Mouse (Mus musculus) brain, adult 2 months (tissue): ENCODE measurements at regions not wholly inside any gene's neighbourhood (a gene's known extent, or its start where the extent isn't known, plus 50 kb on each side); places are given as distances from the start of the nearest gene placed in this dataset.

Source experiments
- DNase-seq: peaks from one replicate; pipeline ENCODE4 v3.0.0; 2011; ENCODE audit warnings: low read depth, low spot score

DNA sequence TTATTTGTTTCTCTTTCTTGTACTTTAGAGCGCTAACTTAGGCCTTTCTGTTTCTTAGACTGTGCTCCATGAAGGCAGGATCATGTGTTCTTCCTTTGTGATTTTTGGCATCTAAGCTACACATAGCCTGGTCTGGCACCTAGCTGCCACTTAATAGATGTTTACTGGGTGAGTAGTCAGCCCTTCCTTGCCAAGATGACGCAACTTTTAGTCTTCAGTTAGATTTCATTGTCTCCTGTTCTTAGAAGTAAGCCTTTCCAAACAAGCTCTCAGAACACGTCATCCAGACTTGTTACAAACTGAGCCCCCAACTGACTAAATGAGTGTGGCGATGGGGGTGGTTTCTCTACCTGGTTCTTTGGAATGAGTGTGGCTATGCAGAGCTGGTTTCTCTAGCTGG lies 85.4 kb upstream of the Rapgef5 start:
- no peak for DNase-seq

DNA sequence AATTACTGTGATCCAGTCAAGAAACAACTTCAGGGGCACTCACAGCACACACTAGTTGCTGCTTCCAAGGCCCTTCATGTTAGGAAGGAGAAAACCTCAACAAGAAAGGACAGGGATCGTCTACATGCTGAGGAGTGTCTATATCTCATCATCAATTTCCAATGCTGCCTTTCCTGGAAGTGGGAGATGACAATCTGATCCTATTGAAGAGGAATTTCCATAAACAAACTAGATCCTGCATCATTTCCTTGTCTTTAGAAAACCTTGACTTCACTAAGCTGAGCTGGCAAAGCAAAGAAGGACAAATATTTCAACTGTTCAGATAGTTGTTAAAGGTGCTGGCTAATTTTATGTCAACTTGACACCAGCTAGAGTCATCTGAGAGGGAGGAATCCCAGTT lies 83.5 kb upstream of the Rapgef5 start:
- DNase-seq = no peak

DNA sequence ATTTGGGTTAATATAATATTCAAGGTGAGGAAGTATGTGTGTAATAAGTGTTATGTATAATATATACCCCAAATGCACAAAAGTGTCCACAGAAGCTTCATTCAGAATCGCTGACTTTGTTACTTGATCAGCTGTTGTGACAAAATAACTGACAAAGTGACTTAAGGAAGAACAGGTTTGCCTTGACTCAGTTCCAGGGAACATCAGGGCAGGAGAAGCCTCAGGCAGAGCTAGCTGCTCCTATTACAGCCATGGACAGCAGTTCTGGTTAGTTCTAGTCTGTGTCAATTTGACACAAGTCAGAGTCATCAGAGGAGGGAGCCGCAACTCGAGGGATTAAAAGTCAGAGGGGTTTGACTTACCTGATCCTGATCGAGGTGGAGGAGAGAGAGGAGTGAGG lies 79.3 kb upstream of the Rapgef5 start:
- no peak for DNase-seq

DNA sequence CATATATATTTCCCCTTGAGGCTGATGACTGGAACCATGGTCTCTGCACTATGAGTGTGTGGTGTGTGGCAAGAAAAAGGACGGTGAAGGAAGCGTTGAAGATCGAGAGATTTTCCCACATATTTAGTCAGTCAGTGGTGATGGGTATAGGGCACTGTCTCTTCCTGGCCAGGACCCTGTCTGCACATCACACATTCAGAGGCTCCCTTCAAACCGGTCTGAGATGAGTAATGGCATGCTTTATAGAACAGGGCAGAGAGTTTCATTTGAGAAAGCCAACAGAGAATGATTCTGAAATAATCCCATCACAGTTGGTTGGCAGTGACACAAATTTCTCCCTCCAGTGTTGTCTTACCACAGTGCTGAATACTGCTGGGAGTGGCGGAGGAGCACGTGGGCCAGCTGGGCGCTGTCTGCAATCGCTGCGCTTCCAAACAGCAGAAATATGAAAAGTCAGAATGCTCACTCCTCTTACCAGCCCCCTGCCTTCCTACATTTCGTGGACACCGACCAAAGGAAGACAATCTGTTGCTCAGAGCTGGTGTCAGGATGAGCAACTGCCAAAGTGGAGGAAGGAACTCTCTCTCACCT lies 77.2 kb upstream of the Rapgef5 start:
- DNase-seq = peak; percentile 74

DNA sequence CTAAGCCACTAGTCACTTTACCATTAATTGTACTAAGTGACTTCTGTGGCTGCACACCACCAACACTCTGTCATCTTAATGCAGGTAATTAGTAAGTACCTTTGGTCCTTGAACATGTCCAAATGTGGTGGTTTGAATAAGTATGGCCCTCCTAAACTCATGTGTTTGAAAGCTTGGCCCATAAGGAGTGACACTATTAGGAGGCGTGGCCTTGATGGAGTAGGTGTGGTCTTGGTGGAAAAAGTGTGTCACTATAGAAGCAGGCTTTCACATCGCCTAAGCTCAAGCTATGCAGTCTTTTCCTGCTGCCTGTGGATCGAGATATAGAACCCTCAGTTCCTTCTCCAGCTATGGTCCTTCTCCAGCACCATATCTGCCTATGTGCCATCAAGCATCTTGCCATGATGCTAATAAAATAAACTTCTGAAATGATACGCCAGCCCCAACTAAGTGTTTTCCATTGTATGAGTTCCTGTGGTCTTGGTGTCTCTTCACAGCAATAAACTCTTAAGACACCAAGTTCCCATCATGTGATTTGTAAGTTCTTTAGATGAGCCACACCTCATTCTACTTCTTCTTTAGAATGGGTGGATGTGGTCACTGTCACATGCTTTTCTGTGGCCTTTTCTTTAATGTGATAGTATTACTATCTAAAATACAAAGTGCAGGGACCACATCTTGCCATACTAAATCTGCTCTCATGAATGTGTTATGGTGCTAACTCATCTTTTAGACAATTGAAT lies 71.9 kb upstream of the Rapgef5 start:
- DNase-seq = no peak

DNA sequence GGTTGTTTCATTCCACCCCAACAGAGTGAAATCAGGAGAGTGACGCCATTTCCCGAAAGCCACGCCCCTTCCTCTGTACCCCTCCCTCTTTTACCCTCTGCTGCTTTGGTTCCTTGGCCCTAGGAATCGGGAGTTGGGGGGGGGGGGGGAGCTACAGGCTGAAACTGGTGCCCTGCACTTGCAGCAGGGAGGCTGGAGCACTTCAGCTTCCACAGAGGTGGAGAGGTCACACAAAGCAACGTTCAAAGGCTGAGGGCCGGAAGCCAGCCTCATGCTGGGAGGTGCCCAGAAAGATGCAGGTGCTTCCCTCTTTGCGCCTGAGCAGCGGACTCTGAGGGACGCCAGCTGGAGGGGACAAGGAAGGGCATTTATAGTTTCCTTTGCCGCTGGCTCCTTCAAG lies 69.1 kb upstream of the Rapgef5 start:
- no peak for DNase-seq

DNA sequence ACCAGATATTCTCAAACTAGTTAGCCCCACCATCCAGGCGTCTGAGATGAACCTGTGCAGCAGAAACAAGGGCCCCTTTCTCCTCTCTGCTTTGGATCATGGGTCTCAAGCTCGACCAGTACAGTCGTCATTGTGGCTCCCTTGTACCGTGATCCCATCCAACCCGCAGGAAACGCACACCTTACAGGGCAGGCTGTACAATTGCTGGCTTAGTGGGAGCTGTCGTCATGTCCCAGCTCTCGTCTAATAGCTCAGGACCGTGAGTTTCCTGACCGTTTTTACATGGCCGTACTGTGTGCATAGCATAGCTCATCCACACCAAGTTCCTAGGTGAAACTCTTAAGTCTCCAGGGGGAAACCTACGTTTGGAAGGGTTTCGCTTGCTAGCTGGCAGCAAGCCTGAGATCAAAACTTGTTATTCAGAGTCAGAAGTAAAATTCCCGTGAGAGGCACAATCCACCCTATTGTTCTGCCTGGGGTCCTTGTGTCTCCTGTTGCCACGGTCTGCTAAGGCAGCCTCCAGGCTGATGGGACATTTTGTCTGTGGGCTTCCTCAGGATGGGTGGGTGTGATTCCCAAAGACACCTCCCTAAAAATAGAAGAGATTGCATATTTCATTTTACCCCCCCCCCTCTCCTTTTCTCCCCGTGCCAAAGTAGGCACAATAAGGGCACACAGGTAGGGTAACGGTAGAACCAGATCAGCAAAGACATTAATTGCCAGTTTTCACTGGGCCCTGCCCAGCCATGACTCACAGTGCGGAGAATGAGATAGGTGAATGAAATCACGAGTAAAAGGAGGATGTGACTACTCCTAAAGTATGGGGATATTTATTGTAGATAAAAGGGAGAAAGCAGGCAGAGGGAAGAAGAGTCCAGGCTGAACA lies 68.2 kb upstream of the Rapgef5 start:
- no peak for DNase-seq

DNA sequence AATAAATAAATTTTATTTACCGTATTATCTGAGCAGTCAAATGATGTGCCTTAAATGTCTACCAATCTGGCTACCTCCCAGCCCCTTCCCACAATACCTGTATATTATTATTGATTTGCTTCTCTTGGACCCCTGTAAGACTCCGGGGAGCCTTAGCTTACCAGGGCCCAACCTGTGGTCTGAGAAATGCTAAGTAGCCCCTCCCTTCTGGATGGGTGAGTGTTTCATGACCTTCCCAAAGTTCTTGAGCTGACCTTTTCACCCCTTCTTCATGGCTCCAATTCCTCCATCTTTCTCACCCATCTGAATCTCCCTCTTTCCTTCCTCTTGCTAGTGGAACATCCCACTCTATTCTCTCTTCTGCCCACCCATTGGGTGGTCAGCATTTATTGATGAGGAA lies 67.2 kb upstream of the Rapgef5 start:
- DNase-seq = no peak

DNA sequence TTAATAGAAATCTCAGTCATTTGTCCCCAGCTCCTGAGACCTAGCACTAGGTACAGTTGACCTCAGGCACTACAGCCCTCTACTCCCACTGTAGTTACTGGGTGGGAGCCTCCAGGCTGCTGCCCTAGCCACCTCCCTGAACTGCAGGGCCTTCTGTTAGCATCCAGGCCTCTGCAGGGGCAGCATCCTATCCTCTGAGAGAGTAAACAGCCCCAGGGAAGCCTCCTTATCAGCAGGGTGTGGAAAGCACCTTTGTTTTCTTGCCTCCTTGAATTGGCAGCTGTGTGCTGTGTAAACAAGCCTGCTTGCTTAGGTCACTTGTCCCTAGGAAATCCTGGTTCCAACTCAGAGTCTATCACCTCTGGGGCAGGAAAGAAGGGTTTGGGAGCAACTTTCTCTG lies 66.2 kb upstream of the Rapgef5 start:
- DNase-seq = no peak

DNA sequence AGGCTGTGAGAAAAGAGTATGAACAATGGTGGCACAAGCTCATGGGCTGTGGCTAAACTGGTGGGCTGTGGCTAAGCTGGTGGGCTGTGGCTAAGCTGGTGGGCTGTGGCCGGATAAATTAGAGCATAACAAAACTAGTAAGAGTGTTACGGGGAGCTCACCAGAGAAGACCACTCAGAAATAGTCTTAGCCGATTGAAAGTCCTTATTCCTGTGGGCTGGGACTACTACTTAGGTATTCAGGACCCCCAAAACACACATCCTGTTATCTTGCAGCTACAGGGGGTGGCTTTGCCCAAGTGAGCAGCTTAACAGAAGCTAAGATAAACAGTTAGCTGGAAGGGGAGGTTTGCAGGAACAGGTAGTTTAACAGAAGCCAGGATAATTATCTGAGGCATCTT lies 65.4 kb upstream of the Rapgef5 start:
- DNase-seq = no peak

DNA sequence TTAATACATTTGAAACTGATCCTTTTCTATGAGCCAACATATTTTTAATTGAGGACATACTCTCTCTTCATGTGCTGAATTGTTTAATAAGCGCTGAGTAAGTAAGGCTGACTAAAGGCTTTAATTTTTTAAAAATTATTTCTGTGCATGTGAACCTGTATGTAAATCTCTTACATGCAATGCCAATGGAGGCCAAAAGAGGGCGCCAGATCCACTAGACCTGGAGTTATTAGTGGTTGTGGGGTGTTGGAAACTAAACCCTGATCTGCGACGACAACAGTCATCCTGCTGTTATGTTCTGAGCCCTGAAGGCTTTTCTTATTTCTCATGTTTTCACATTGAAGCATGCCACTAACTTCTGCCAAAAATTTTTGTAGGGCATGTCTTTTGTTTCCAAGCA lies 64.8 kb upstream of the Rapgef5 start:
- no peak for DNase-seq

DNA sequence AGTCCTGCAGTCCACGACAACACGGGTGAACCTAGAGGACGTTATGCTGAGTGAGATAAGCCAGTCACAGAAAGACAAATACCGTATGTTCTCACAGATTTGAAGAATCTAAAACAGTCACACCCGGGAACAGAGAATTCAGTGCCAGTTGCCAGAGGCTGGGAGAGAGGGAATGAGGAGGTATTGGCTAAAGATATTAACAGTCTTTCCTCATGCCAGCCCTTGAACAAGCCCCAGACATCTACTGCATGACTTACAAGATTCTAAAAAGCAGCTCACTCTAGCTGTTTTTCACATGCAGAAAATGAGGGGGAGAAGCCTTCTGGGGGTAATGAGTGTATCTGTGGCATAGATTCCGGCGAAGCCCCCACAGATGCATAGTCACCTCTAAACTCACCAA lies 60.5 kb upstream of the Rapgef5 start:
- peak; percentile 37 for DNase-seq

DNA sequence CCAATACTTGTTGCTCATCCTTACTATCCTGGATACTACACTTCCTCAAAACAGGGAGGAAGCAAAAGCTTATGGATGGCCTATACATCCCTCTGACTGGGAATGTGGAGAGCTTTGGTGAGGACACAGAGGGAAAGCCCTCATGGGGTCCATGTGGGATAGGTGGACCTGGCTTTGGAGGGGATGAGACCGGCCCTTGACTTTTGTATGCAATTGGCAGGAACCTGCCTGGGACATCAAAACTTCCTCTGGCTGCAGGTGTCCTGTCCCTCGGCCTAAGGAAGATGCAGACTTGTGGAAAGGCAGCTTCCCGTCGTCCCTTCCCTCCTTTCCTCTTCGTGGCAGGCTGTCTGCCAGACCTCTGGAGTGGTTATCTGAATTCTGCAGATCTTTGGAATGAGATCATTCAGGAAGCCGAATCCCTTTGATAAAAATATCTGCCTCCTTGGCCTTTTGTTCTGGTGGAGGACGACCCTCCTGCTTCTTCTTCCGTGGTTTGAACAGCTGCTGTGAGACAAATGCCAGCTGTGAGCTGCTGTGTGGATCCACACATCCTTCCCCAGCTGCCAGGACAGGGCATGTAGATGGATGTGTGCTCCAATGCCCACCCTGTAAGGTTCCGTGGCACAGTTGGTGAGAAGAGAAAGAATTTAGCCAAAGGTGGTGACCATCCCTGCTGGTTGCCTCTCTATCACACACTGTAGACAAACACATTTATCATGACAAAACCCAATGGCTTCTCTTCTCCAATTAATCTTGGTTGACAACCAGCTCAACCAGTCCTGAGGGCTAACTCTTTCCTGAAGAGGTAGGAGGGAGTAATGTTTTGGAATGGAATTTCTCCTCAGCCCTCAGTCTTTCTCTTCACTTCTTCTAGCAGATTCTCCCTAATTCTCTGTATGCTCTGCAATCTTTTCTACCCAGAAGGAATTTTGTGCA lies 57.9 kb upstream of the Rapgef5 start:
- no peak for DNase-seq

DNA sequence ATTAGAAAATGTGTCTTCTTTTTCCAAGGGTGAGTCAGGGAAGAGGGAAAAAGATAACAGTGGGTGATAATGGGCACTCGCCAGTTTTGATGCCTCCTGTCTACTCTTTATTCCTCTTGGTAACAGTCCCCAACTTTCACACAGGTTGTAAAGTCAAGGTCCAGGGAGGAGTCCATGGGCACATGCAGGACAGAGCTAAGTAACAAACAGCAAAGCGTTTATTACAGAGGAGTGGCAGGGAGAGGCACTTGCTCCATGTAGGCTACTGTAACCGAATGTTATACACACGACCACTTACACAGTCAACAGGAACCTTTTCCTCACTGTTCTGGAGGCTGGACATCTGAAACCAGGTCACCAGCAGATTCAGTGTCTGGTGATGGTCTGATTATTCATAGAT lies 56.7 kb upstream of the Rapgef5 start:
- no peak for DNase-seq

DNA sequence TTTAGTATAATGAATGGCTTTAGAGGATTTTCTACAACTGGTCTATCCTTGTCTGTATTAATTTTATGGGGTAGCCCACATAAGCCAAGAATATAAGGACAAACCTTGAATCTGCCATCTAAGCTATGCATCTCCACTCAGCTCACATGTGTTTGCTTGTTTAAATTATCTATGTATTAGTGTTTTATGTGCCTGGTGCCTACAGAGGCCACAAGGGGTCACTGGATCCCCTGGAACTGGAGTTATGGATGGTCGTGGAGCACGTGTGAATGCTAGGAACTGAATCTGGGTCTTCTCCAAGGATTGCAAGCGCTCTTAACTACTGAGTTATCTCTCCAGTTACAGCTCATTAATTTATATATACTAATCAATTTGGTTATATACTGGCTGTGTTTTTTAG lies 51.1 kb upstream of the Rapgef5 start:
- DNase-seq = no peak

DNA sequence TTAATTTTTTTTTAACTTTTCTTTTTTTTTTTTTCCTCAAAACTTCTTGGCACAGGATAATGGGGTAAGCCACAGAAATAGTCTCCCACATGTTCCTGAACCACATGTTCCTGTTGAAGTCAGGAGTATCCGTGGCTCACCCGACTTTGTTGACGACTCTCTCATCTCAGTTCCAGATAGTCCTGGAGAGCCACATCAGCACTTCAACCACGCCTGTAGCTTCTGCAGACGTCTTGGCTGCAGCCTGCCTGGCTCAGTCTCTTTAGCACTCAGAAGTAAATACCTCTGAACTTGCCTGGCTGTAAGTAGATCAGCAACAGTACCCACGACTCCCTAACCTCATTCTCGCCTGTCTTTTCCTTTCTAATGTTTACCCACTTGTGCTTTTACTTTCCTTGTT lies 50.3 kb upstream of the Rapgef5 start:
- DNase-seq = peak; percentile 47
